Mouse (Mus musculus) adipocyte (in vitro differentiated cells): ENCODE results near the gene Bicdl1.
A peak's percentile ranks its signal among the peaks of the same experiment; 100 is the strongest.
"Not testable (repeated sequence)": the region's sequence is repeated elsewhere in the genome, so short reads cannot be mapped to it uniquely, and the experiment has no call there.

Experiments used
- DNase-seq: peaks from one replicate; pipeline ENCODE4 v3.0.0-alpha.2; 2016; ENCODE audit warnings: low spot score

Bicdl1 gene

GRCm38 (mm10) chr5:115731001-115731731 is at the start of gene Bicdl1:
TSS of gene Bicdl1 (minus strand) at chr5:115731621.
- DNase-seq = no peak

- no peak for DNase-seq
Measured at GRCm38 (mm10) chr5:115776911-115777310, 45.5 kb upstream of the Bicdl1 start.

GRCm38 (mm10) chr5:115775350-115775749 is 43.9 kb upstream of the Bicdl1 start:
- DNase-seq = peak; percentile 13

GRCm38 (mm10) chr5:115770048-115770447 is 38.6 kb upstream of the Bicdl1 start:
- no peak for DNase-seq

- no peak for DNase-seq
Measured at GRCm38 (mm10) chr5:115769116-115769515, 37.7 kb upstream of the Bicdl1 start.

GRCm38 (mm10) chr5:115766821-115767220 is 35.4 kb upstream of the Bicdl1 start:
- DNase-seq = no peak

- DNase-seq = peak; percentile 51
Measured at GRCm38 (mm10) chr5:115763981-115764380, 32.6 kb upstream of the Bicdl1 start.

GRCm38 (mm10) chr5:115760903-115761302 is 29.5 kb upstream of the Bicdl1 start:
- DNase-seq = no peak

- peak; percentile 57 for DNase-seq
Measured at GRCm38 (mm10) chr5:115758431-115759180, 27.2 kb upstream of the Bicdl1 start.

- no peak for DNase-seq
Measured at GRCm38 (mm10) chr5:115757516-115757915, 26.1 kb upstream of the Bicdl1 start.

GRCm38 (mm10) chr5:115755501-115755900 is 24.1 kb upstream of the Bicdl1 start:
- DNase-seq = no peak

- DNase-seq = no peak
Measured at GRCm38 (mm10) chr5:115754831-115755230, 23.4 kb upstream of the Bicdl1 start.

GRCm38 (mm10) chr5:115752883-115753282 is 21.5 kb upstream of the Bicdl1 start:
- DNase-seq = no peak

GRCm38 (mm10) chr5:115751916-115752315 is 20.5 kb upstream of the Bicdl1 start:
- not testable (repeated sequence) for DNase-seq

GRCm38 (mm10) chr5:115748316-115748715 is 16.9 kb upstream of the Bicdl1 start:
- DNase-seq = no peak

- DNase-seq = no peak
Measured at GRCm38 (mm10) chr5:115745319-115745718, 13.9 kb upstream of the Bicdl1 start.

- DNase-seq = no peak
Measured at GRCm38 (mm10) chr5:115738032-115738431, 6.6 kb upstream of the Bicdl1 start.

GRCm38 (mm10) chr5:115734570-115734969 is 3.1 kb upstream of the Bicdl1 start:
- no peak for DNase-seq

GRCm38 (mm10) chr5:115732849-115733216 is 1.4 kb upstream of the Bicdl1 start:
- DNase-seq = no peak

GRCm38 (mm10) chr5:115732176-115732848 is 891 bp upstream of the Bicdl1 start:
- no peak for DNase-seq

- no peak for DNase-seq
Measured at GRCm38 (mm10) chr5:115731732-115732175, 333 bp upstream of the Bicdl1 start.

GRCm38 (mm10) chr5:115730314-115730713 is 1.1 kb downstream of the Bicdl1 start:
- no peak for DNase-seq

GRCm38 (mm10) chr5:115726581-115726980 is 4.8 kb downstream of the Bicdl1 start:
- no peak for DNase-seq
